Mouse (Mus musculus): ENCODE measurements at regions not wholly inside any gene's neighbourhood (a gene's known extent, or its start where the extent isn't known, plus 50 kb on each side); places are given as distances from the start of the nearest gene placed in this dataset.
A peak's percentile ranks its signal among the peaks of the same experiment; 100 is the strongest.

DNA sequence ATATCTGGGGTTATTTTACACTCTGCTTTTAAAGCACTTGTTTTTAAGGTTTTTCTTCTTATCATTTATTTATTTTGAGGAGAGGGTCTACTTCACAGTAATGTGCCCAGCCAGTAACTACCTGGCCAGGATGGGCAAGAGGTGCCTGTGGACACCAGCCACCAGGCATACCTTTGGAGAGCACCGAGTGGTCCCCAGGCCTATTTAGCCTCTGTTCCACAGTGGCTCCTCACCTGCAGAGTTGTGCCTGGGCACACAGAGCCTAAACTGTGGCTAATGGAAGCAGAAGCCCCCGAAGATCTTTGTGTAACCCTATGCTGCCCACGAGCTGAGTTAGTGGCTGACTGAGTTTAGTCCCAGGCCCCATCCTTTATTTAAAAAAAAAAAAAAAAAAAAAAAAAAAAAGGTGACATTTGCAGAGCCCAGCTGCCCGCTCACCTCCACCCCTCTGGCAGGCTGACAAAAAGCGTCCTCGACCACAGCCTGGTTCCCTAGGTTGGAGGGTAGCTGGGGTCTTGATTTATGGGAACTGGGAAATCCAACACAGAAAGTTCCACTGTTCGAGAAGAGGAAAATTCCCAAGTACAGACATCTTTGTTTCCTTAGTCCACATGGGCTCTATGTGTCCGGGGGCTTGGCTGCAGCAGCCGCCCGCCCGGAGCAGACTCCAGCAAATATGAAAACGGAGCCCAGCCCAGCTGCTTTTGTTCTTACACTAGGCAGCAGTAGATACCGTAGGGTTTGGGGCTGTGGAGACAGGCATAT lies 54.1 kb upstream of the Ppara start:
- H3K9ac ChIP-seq (ENCODE audit: low read length) = peak overlapping the region; percentile 35
- no peaks in the 10 kb centered on the region for H3K9me3 ChIP-seq (ENCODE audit: control insufficient read depth, low read length)
- TF ChIP-seq CTCF (IDR thresholded peaks at IDR 0.05; ENCODE audit: low read depth) = no peak
- TF ChIP-seq EP300 (optimal IDR thresholded peaks at IDR 0.05) = no peak
- H3K27ac ChIP-seq (replicated peaks) = peak overlapping the region; percentile 73; the same call in 1 of the 2 replicates
- H3K36me3 ChIP-seq (ENCODE audit: control insufficient read depth, insufficient read depth, low read length) = peaks cover 5% of the 10 kb centered on the region; the same call in 1 of the 2 replicates
- H3K4me2 ChIP-seq (replicated peaks; ENCODE audit: low read depth) = peak overlapping the region; percentile 40; the same call in 1 of the 2 replicates
- 21% methylated on average over 13 of the region's 13 CpGs for WGBS
- no peaks in the 10 kb centered on the region for H3K27me3 ChIP-seq (ENCODE audit: control insufficient read depth, insufficient read depth, low read length)
- no peak for ATAC-seq (ENCODE audit: low FRiP score, low TSS enrichment)
- peaks cover 22% of the 10 kb centered on the region for H3K4me1 ChIP-seq (replicated peaks; ENCODE audit: control insufficient read depth, insufficient read depth)
- no peak for DNase-seq (ENCODE audit: low spot score)
- H3K4me3 ChIP-seq (ENCODE audit: low read depth, low read length) = 0 out of 2 replicates have a peak overlapping the region, but pooled peaks have one; percentile 6

DNA sequence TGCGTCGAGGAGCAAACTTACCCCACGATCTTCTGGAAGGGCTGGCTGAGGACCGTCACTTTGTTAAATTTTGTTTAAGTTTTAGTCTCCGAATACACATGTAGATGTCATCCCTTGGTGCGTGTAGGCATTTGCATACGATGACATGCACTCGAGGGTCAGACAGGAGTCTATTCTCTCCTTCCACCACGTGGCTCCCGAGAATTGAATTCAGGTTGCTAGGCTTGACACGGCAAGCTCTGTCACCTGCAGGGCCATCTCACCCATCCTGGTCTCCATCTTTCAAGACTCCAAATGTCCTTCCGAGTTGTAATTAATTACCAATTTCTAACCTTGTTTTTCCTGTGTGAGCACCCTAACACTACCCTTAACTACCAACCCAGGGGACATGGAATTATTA lies 52.7 kb upstream of the Ppara start:
- Histone ChIP-seq H3K9me3 (ENCODE audit: control insufficient read depth, low read length) (no peaks in the 10 kb centered on the region), H3K9ac (ENCODE audit: low read length) (no peak overlapping the region), H3K4me3 (ENCODE audit: low read depth, low read length) (no peak overlapping the region), H3K36me3 (ENCODE audit: control insufficient read depth, insufficient read depth, low read length) (peaks cover 5% of the 10 kb centered on the region; the same call in 1 of the 2 replicates), H3K4me1 (replicated peaks; ENCODE audit: control insufficient read depth, insufficient read depth) (peaks cover 19% of the 10 kb centered on the region), H3K27me3 (ENCODE audit: control insufficient read depth, insufficient read depth, low read length) (no peaks in the 10 kb centered on the region), H3K27ac (replicated peaks) (no peak overlapping the region; the same call in 1 of the 2 replicates), H3K4me2 (replicated peaks; ENCODE audit: low read depth) (no peak overlapping the region; the same call in 1 of the 2 replicates)
- ATAC-seq (ENCODE audit: low FRiP score, low TSS enrichment) = no peak
- TF ChIP-seq EP300 (optimal IDR thresholded peaks at IDR 0.05) (no peak), CTCF (IDR thresholded peaks at IDR 0.05; ENCODE audit: low read depth) (no peak)
- DNase-seq (ENCODE audit: low spot score) = no peak
- WGBS = 83% methylated on average over 12 of the region's 12 CpGs

DNA sequence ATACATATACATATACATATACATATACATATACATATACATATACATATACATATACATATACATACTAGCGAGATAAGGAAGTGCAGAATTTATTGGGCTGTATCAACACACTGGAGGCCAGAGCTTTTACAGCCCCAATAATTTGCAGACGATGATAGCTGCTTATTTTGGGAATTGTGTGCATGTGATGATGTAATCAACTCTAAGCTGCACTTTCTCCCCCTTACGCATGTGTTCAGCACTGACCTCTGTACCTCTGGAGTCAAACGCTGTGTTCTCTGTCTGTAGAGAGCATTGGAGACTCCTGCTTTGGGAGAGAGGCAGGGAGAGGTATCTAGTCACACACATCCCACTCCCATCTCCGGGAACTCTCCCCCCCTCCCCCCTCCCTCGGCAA lies 52.0 kb upstream of the Ppara start:
- 50% methylated on average over 6 of the region's 6 CpGs for WGBS
- no peak for DNase-seq (ENCODE audit: low spot score)
- no peak overlapping the region for H3K4me2 ChIP-seq (replicated peaks; ENCODE audit: low read depth)
- ATAC-seq (ENCODE audit: low FRiP score, low TSS enrichment) = no peak
- H3K9me3 ChIP-seq (ENCODE audit: control insufficient read depth, low read length) = no peaks in the 10 kb centered on the region
- TF ChIP-seq EP300 (optimal IDR thresholded peaks at IDR 0.05) = no peak
- no peak overlapping the region for H3K4me3 ChIP-seq (ENCODE audit: low read depth, low read length)
- peaks cover 5% of the 10 kb centered on the region; the same call in 1 of the 2 replicates for H3K36me3 ChIP-seq (ENCODE audit: control insufficient read depth, insufficient read depth, low read length)
- H3K27me3 ChIP-seq (ENCODE audit: control insufficient read depth, insufficient read depth, low read length) = no peaks in the 10 kb centered on the region
- H3K9ac ChIP-seq (ENCODE audit: low read length) = no peak overlapping the region
- H3K4me1 ChIP-seq (replicated peaks; ENCODE audit: control insufficient read depth, insufficient read depth) = peaks cover 19% of the 10 kb centered on the region
- no peak overlapping the region for H3K27ac ChIP-seq (replicated peaks)

DNA sequence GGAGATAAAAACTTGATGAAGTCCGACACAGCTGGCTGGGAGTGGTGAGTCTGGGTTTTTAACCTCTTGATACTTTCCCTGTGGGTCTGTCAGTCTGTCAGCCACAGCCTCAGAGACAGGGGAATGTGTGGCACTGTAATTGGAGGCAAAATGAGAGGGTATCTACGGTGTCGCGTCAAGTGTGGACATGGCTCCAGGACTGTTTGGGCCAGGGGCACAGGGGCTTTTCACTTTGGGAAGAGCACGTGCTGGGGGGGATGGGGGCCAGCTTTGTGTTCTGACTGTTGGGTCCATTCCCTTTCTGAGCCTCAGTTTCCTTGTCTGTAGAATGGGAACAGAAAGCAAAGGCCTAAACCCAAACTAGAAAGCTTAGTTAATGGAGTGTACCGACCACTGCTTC lies 51.5 kb upstream of the Ppara start:
- TF ChIP-seq CTCF (IDR thresholded peaks at IDR 0.05; ENCODE audit: low read depth) = no peak
- TF ChIP-seq EP300 (optimal IDR thresholded peaks at IDR 0.05) = no peak
- H3K4me3 ChIP-seq (ENCODE audit: low read depth, low read length) = no peak overlapping the region
- H3K4me2 ChIP-seq (replicated peaks; ENCODE audit: low read depth) = no peak overlapping the region
- no peaks in the 10 kb centered on the region for H3K9me3 ChIP-seq (ENCODE audit: control insufficient read depth, low read length)
- no peaks in the 10 kb centered on the region for H3K27me3 ChIP-seq (ENCODE audit: control insufficient read depth, insufficient read depth, low read length)
- no peak for ATAC-seq (ENCODE audit: low FRiP score, low TSS enrichment)
- peaks cover 22% of the 10 kb centered on the region for H3K4me1 ChIP-seq (replicated peaks; ENCODE audit: control insufficient read depth, insufficient read depth)
- H3K36me3 ChIP-seq (ENCODE audit: control insufficient read depth, insufficient read depth, low read length) = peaks cover 6% of the 10 kb centered on the region; the same call in 1 of the 2 replicates
- 79% methylated on average over 6 of the region's 6 CpGs for WGBS
- H3K9ac ChIP-seq (ENCODE audit: low read length) = no peak overlapping the region
- 0 out of 2 replicates have a peak overlapping the region, but pooled peaks have one; percentile 35 for H3K27ac ChIP-seq (replicated peaks)
- DNase-seq (ENCODE audit: low spot score) = no peak

DNA sequence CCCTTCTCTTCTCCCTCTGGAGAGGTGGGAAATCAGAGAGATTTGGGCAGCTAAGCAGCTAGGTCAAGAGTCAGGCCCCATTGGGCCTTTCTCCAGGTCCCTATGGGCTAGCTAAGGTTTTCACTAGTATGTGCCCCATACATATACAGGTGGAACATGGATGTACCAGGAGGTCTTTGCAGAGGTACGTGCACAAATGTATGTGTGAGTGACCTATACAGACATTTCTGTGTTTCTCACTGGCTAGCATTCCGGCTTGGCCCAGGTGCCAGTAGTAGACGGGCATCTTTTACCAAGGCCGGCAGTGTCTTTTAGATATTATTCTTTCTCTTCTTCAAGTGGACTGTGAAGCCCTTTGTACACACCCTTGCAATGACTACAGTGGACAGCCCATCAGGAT lies 51.1 kb upstream of the Ppara start:
- Histone ChIP-seq H3K4me3 (ENCODE audit: low read depth, low read length) (no peak overlapping the region), H3K27me3 (ENCODE audit: control insufficient read depth, insufficient read depth, low read length) (no peaks in the 10 kb centered on the region), H3K4me2 (replicated peaks; ENCODE audit: low read depth) (no peak overlapping the region), H3K36me3 (ENCODE audit: control insufficient read depth, insufficient read depth, low read length) (peaks cover 8% of the 10 kb centered on the region; the same call in 1 of the 2 replicates), H3K9ac (ENCODE audit: low read length) (no peak overlapping the region), H3K4me1 (replicated peaks; ENCODE audit: control insufficient read depth, insufficient read depth) (peaks cover 22% of the 10 kb centered on the region), H3K27ac (replicated peaks) (peak overlapping the region; percentile 82; the same call in 1 of the 2 replicates), H3K9me3 (ENCODE audit: control insufficient read depth, low read length) (no peaks in the 10 kb centered on the region)
- DNase-seq (ENCODE audit: low spot score) = no peak
- TF ChIP-seq CTCF (IDR thresholded peaks at IDR 0.05; ENCODE audit: low read depth) (no peak), EP300 (optimal IDR thresholded peaks at IDR 0.05) (no peak)
- 96% methylated on average over 4 of the region's 4 CpGs for WGBS
- no peak for ATAC-seq (ENCODE audit: low FRiP score, low TSS enrichment)

DNA sequence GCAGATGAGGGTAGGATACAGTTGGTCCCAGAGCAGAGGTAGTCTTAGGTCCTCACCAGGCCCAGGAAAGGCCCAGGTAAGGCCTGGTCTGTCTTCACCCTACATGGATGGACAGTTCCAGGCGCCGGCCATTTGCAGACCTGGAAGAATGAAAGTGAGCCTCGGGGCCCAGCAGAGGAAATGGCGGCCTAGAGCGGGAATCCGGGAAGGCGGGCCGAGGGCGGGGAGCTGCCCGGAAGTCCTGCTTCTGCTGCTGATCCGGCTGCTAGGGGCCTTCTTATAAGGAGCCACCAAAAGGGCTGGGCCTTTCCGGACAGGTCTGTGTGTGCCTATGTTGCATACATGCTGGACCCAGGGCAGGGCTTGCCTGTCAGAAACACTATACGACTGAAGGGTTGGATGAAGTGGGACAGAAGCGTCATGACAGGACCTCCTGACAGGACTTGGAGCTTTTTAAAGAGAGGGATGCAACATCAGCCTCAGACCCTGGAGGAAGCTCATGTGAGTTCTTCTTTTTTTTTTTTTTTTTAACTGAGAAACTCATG lies 50.5 kb upstream of the Ppara start:
- peak; percentile 40 for DNase-seq (ENCODE audit: low spot score)
- H3K4me3 ChIP-seq (ENCODE audit: low read depth, low read length) = no peak overlapping the region
- no peak for ATAC-seq (ENCODE audit: low FRiP score, low TSS enrichment)
- peaks cover 8% of the 10 kb centered on the region; the same call in 1 of the 2 replicates for H3K36me3 ChIP-seq (ENCODE audit: control insufficient read depth, insufficient read depth, low read length)
- H3K4me2 ChIP-seq (replicated peaks; ENCODE audit: low read depth) = no peak overlapping the region
- H3K9me3 ChIP-seq (ENCODE audit: control insufficient read depth, low read length) = no peaks in the 10 kb centered on the region
- H3K27ac ChIP-seq (replicated peaks) = peak overlapping the region; percentile 82
- 69% methylated on average over 14 of the region's 14 CpGs for WGBS
- 0 out of 2 replicates have a peak overlapping the region, but pooled peaks have one; percentile 18 for H3K9ac ChIP-seq (ENCODE audit: low read length)
- peaks cover 20% of the 10 kb centered on the region for H3K4me1 ChIP-seq (replicated peaks; ENCODE audit: control insufficient read depth, insufficient read depth)
- no peaks in the 10 kb centered on the region for H3K27me3 ChIP-seq (ENCODE audit: control insufficient read depth, insufficient read depth, low read length)
- no peak for TF ChIP-seq CTCF (IDR thresholded peaks at IDR 0.05; ENCODE audit: low read depth)
- TF ChIP-seq EP300 (optimal IDR thresholded peaks at IDR 0.05) = no peak
